Mouse (Mus musculus): ENCODE measurements around the gene Dusp15.

GRCm38 (mm10) chr2:152927371-152927770 lies 24.1 kb downstream of the Dusp15 start:
- TF ChIP-seq CTCF (IDR thresholded peaks at IDR 0.05; ENCODE audit: borderline replicate concordance, extremely low read depth, insufficient read depth, insufficient read length) (no peak), POLR2A (IDR thresholded peaks at IDR 0.05; ENCODE audit: borderline replicate concordance, extremely low read depth, insufficient read depth, insufficient read length, poor library complexity, severe bottlenecking) (no peak)

Data from brain, embryonic 14.5 days (tissue).